Mouse (Mus musculus) ES-Bruce4 (cell line): Measurements from ENCODE around the gene Inpp5d.

Source experiments
- EP300 ChIP-seq: IDR thresholded peaks from 2 replicates; pipeline ENCODE4 v1.6.1; 2011; ENCODE audit warnings: low read depth, low read length; ENCODE audit not compliant: insufficient read depth
- POLR2A ChIP-seq: IDR thresholded peaks from one replicate; pipeline ENCODE4 v1.8.1; 2011; ENCODE audit warnings: low read length; ENCODE audit not compliant: insufficient read depth

GRCm38 (mm10) chr1:87631584-87631983, 11.5 kb downstream of the Inpp5d start:
- TF ChIP-seq EP300 (no peak), POLR2A (no peak)
